Mouse (Mus musculus) urinary bladder, postnatal 4 days (tissue): ENCODE measurements at regions not wholly inside any gene's neighbourhood (a gene's known extent, or its start where the extent isn't known, plus 50 kb on each side); places are given as distances from the start of the nearest gene placed in this dataset.

ENCODE experiments used
- DNase-seq, 2 experiments: peaks; one replicate each; pipeline ENCODE4 v3.0.0; 2021 to 2022; ENCODE audit warnings: low spot score in 2 of 2

- no peak for DNase-seq
These were observed 156.2 kb upstream of the Tgfbr2 start for GRCm38 (mm10) chr9:116331406-116331805.

- no peak for DNase-seq
These were observed 155.6 kb upstream of the Tgfbr2 start for GRCm38 (mm10) chr9:116330796-116331195.

- no peak for DNase-seq
These were observed 154.0 kb upstream of the Tgfbr2 start for GRCm38 (mm10) chr9:116329147-116329546.

- DNase-seq, result no peak
These were observed 153.0 kb upstream of the Tgfbr2 start for GRCm38 (mm10) chr9:116328201-116328600.

GRCm38 (mm10) chr9:116327080-116327479 is 151.9 kb upstream of the Tgfbr2 start:
- DNase-seq, result no peak

GRCm38 (mm10) chr9:116324971-116325370 is 149.8 kb upstream of the Tgfbr2 start:
- no peak for DNase-seq

- DNase-seq, result no peak
These were observed 148.9 kb upstream of the Tgfbr2 start for GRCm38 (mm10) chr9:116323871-116324721.

- no peak for DNase-seq
These were observed 146.7 kb upstream of the Tgfbr2 start for GRCm38 (mm10) chr9:116321908-116322307.

GRCm38 (mm10) chr9:116319421-116319820 is 144.3 kb upstream of the Tgfbr2 start:
- DNase-seq, result no peak

GRCm38 (mm10) chr9:116316582-116317095 is 141.5 kb upstream of the Tgfbr2 start:
- DNase-seq, result no peak

- DNase-seq, result no peak
These were observed 139.6 kb upstream of the Tgfbr2 start for GRCm38 (mm10) chr9:116314803-116315202.

- DNase-seq, result no peak
These were observed 139.0 kb upstream of the Tgfbr2 start for GRCm38 (mm10) chr9:116313932-116314790.

GRCm38 (mm10) chr9:116311364-116311763 is 136.2 kb upstream of the Tgfbr2 start:
- DNase-seq, result no peak

- no peak for DNase-seq
These were observed 126.4 kb upstream of the Tgfbr2 start for GRCm38 (mm10) chr9:116301602-116302001.

GRCm38 (mm10) chr9:116298791-116299190 is 123.6 kb upstream of the Tgfbr2 start:
- DNase-seq, result no peak

GRCm38 (mm10) chr9:116296349-116296748 is 121.2 kb upstream of the Tgfbr2 start:
- DNase-seq, result no peak

GRCm38 (mm10) chr9:116294073-116294472 is 118.9 kb upstream of the Tgfbr2 start:
- DNase-seq, result no peak

- DNase-seq, result no peak
These were observed 118.0 kb upstream of the Tgfbr2 start for GRCm38 (mm10) chr9:116293110-116293509.

GRCm38 (mm10) chr9:116291624-116292023 is 116.5 kb upstream of the Tgfbr2 start:
- DNase-seq, result no peak

- no peak for DNase-seq
These were observed 115.7 kb upstream of the Tgfbr2 start for GRCm38 (mm10) chr9:116290896-116291295.

- no peak for DNase-seq
These were observed 110.7 kb upstream of the Tgfbr2 start for GRCm38 (mm10) chr9:116285691-116286431.
